Mouse (Mus musculus) thymus, adult 2 months (tissue): Measurements from ENCODE around the gene Tnfrsf8. TPM values are rescaled to one million over a fixed set of nuclear protein-coding genes. Genes with fewer than 3 reads are reported as not detected.

Experiments used
- DNase-seq: peaks from one replicate; pipeline ENCODE4 v3.0.0; 2021
- H3K27ac ChIP-seq: fragments of 200-500 bp; 2 replicates; pipeline ENCODE4 v1.5.1; 2012; ENCODE audit warnings: low read length, control low read depth; ENCODE audit not compliant: control insufficient read depth, insufficient read depth
- H3K27me3 ChIP-seq: fragments of 200-500 bp; 2 replicates; pipeline ENCODE4 v1.6.1; 2012; ENCODE audit warnings: mild to moderate bottlenecking, low read length, moderate library complexity, mixed read lengths; ENCODE audit not compliant: control insufficient read depth, insufficient read depth
- H3K36me3 ChIP-seq: fragments of 200-500 bp; 2 replicates; pipeline ENCODE4 v1.6.1; 2012; ENCODE audit warnings: mild to moderate bottlenecking, low read length, moderate library complexity; ENCODE audit not compliant: control insufficient read depth, insufficient read depth
- H3K4me1 ChIP-seq: fragments of 200-500 bp; replicated peaks from 2 replicates; pipeline ENCODE4 v1.6.1; 2012; ENCODE audit warnings: low read length; ENCODE audit not compliant: control insufficient read depth, insufficient read depth
- H3K4me3 ChIP-seq: fragments of 200-500 bp; 2 replicates; pipeline ENCODE4 v1.5.1; 2012; ENCODE audit warnings: mild to moderate bottlenecking, low read length, control low read depth, moderate library complexity; ENCODE audit not compliant: control insufficient read depth, insufficient read depth
- CTCF ChIP-seq: fragments of 200-500 bp; IDR thresholded peaks from 2 replicates; pipeline ENCODE4 v1.5.1; 2012; ENCODE audit warnings: mild to moderate bottlenecking, control low read depth, low read length, moderate library complexity, borderline replicate concordance; ENCODE audit not compliant: control insufficient read depth, poor library complexity, insufficient read depth; ENCODE audit errors: extremely low read depth
- POLR2A ChIP-seq: fragments of 200-500 bp; IDR thresholded peaks from 2 replicates; pipeline ENCODE4 v1.6.1; 2012; ENCODE audit warnings: mild to moderate bottlenecking, low read length, control low read depth, moderate library complexity; ENCODE audit not compliant: control insufficient read depth, poor library complexity, insufficient read depth; ENCODE audit errors: extremely low read depth
- WGBS: fragments of 180-500 bp; shearing (Covaris S2); methylation state at CpG from one replicate; pipeline ENCODE4 v1.1.7; 2018; 5-methylcytosine and 5-hydroxymethylcytosine counted together
- polyA plus RNA-seq: library from polyadenylated mRNA; depleted of rRNA; stranded (reverse); fragments of >200 nt; gene quantifications from 2 replicates; pipeline ENCODE4 v1.2.3, GENCODE M21; 2012

The Tnfrsf8 gene
- polyA plus RNA-seq, 1 experiment, result 12.2 TPM

GRCm38 (mm10) chr4:145274887-145275286 is 40.1 kb downstream of the Tnfrsf8 start:
- DNase-seq, result no peak
- Histone ChIP-seq H3K27ac (no peak overlapping the region), H3K4me1 (peaks cover 11% of the 10 kb centered on the region), H3K27me3 (no peaks in the 10 kb centered on the region), H3K36me3 (no peaks in the 10 kb centered on the region), H3K4me3 (no peak overlapping the region)
- TF ChIP-seq CTCF (no peak), POLR2A (no peak)
- WGBS, result 41% methylated on average over 5 of the region's 5 CpGs

- TF ChIP-seq CTCF (no peak), POLR2A (no peak)
- H3K36me3 ChIP-seq, result no peaks in the 10 kb centered on the region
- 97% methylated on average over 5 of the region's 5 CpGs for WGBS
- peaks cover 11% of the 10 kb centered on the region for H3K4me1 ChIP-seq
- no peak for DNase-seq
- H3K4me3 ChIP-seq, result no peak overlapping the region
- H3K27ac ChIP-seq, result no peak overlapping the region
- no peaks in the 10 kb centered on the region for H3K27me3 ChIP-seq
These were observed 41.0 kb downstream of the Tnfrsf8 start for GRCm38 (mm10) chr4:145273923-145274322.

GRCm38 (mm10) chr4:145272763-145273162 is 42.2 kb downstream of the Tnfrsf8 start:
- Histone ChIP-seq H3K4me1 (peaks cover 23% of the 10 kb centered on the region), H3K36me3 (no peaks in the 10 kb centered on the region), H3K27me3 (no peaks in the 10 kb centered on the region), H3K27ac (no peak overlapping the region), H3K4me3 (no peak overlapping the region)
- TF ChIP-seq POLR2A (no peak), CTCF (no peak)
- DNase-seq, result no peak
- WGBS, result 90% methylated on average over 1 of the region's 1 CpGs

GRCm38 (mm10) chr4:145271634-145272033 is 43.3 kb downstream of the Tnfrsf8 start:
- Histone ChIP-seq H3K4me1 (peaks cover 26% of the 10 kb centered on the region), H3K4me3 (no peak overlapping the region), H3K36me3 (no peaks in the 10 kb centered on the region), H3K27me3 (no peaks in the 10 kb centered on the region), H3K27ac (no peak overlapping the region)
- WGBS, result 97% methylated on average over 4 of the region's 4 CpGs
- no peak for DNase-seq
- TF ChIP-seq POLR2A, result no peak
- no peak for TF ChIP-seq CTCF

GRCm38 (mm10) chr4:145270136-145270535 is 44.8 kb downstream of the Tnfrsf8 start:
- no peaks in the 10 kb centered on the region for H3K36me3 ChIP-seq
- no peak overlapping the region for H3K27ac ChIP-seq
- H3K4me1 ChIP-seq, result peaks cover 29% of the 10 kb centered on the region
- 86% methylated on average over 5 of the region's 5 CpGs for WGBS
- H3K27me3 ChIP-seq, result no peaks in the 10 kb centered on the region
- H3K4me3 ChIP-seq, result no peak overlapping the region
- DNase-seq, result no peak
- TF ChIP-seq POLR2A, result no peak
- no peak for TF ChIP-seq CTCF

- 22% methylated on average over 4 of the region's 4 CpGs for WGBS
- DNase-seq, result no peak
- H3K4me1 ChIP-seq, result peaks cover 44% of the 10 kb centered on the region
- 0 out of 2 replicates have a peak overlapping the region, but pooled peaks have one; percentile 3 for H3K27ac ChIP-seq
- no peak overlapping the region for H3K4me3 ChIP-seq
- H3K36me3 ChIP-seq, result no peaks in the 10 kb centered on the region
- no peak for TF ChIP-seq CTCF
- TF ChIP-seq POLR2A, result no peak
- no peaks in the 10 kb centered on the region for H3K27me3 ChIP-seq
These were observed 47.3 kb downstream of the Tnfrsf8 start for GRCm38 (mm10) chr4:145267631-145268110.

- TF ChIP-seq CTCF (no peak), POLR2A (no peak)
- DNase-seq, result peak; percentile 37
- Histone ChIP-seq H3K36me3 (no peaks in the 10 kb centered on the region), H3K27me3 (no peaks in the 10 kb centered on the region), H3K4me3 (no peak overlapping the region), H3K4me1 (peaks cover 44% of the 10 kb centered on the region), H3K27ac (no peak overlapping the region)
- WGBS, result 12% methylated on average over 4 of the region's 4 CpGs
These were observed 48.5 kb downstream of the Tnfrsf8 start for GRCm38 (mm10) chr4:145266505-145266904.
